Comparison of ENCODE assay signal across 17 mouse cellular contexts in the genomic region with DNA sequence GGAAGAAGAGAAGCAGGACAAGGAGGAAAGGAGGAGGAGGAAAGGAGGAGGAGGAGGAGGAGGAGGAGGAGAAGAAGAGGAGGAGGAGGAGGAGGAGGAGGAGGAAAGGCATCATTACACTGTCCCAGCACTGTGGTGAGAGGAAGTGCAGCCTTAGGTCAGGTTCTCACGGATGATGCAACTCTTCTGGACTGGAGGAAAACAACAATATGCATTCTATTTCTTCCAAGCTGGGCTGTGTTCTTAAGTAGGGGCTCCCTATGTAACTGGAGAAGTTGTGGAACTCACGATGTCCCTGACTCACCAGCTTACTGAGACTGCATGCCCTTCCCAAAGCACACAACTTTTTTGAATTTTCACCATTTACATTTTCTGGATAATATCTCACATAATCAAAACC. TPM values are rescaled to one million over a fixed set of nuclear protein-coding genes. Genes with fewer than 3 reads are reported as not detected.
DNase-seq lines count a peak whose midpoint lies in the region.
"Had no signal": no experiment of that assay in that cellular context is flagged by ENCODE, and none has a peak within 500 bp of the region (broad histone marks: within the 10 kb centered on the region; RNA-seq: fewer than 3 reads in every experiment).

No protein-coding gene starts in this region.

- DNase-seq in 3T3-L1 (ENCODE audit: low read depth, low spot score): peak; percentile 65
- DNase-seq in 416B (ENCODE audit: low read depth): peak; percentile 25
- DNase-seq in NIH3T3 (ENCODE audit: low read depth): peak; percentile 12
- no peak for DNase-seq in layer of hippocampus, postnatal 10 days (ENCODE audit: low spot score in 2 of 2)
- DNase-seq in left cerebral cortex, adult 18-20 months (ENCODE audit: low spot score in 2 of 2): no peak
- DNase-seq in cerebellum, postnatal 36 days: no peak
- DNase-seq: adrenal gland, postnatal 14 days; B cell, adult 2 months; cerebellum, adult 11-12 months; cerebellum, adult 8-10 months; cerebellum, postnatal 10 days; forebrain, postnatal 0 days; gastrocnemius, adult 2 months; gastrocnemius, postnatal 14 days; heart, adult 18-20 months; heart, postnatal 10 days; heart, postnatal 36 days had no signal

RNA-seq across cellular contexts. Expression of a gene that starts 8.6 kb away (rescaled TPM):
- 10 to 100 TPM; 68.1 to 74.1 TPM for total RNA-seq in layer of hippocampus, postnatal 10 days (2021)
- 10 to 100 TPM; 68.8 to 70.0 TPM for total RNA-seq in left cerebral cortex, adult 18-20 months (2021)

Comparison
In these comparisons a context has a peak if more than half of its experiments do, and no peak if none do; other contexts are left out.
1. DNase-seq: peak in 3T3-L1 (single experiment), 416B (single experiment) and NIH3T3 (single experiment); none in layer of hippocampus, postnatal 10 days (0 of 2), left cerebral cortex, adult 18-20 months (0 of 2) and cerebellum, postnatal 36 days (0 of 2).